Mouse (Mus musculus): ENCODE measurements around the gene Fbxw18.
"Not testable (repeated sequence)": the region's sequence is repeated elsewhere in the genome, so short reads cannot be mapped to it uniquely, and the experiment has no call there.

Fbxw18 gene

GRCm38 (mm10) chr9:109702600-109702999 is at the start of gene Fbxw18:
TSS of gene Fbxw18 (minus strand) at chr9:109702700.
- in situ Hi-C loops (cut with MboI; ENCODE audit: low pct_unique_long_range_greater_than_20kb in 1 of 2, low sequenced_read_pairs in 2 of 2, unreplicated experiment in 1 of 2) = not testable (repeated sequence)

DNA sequence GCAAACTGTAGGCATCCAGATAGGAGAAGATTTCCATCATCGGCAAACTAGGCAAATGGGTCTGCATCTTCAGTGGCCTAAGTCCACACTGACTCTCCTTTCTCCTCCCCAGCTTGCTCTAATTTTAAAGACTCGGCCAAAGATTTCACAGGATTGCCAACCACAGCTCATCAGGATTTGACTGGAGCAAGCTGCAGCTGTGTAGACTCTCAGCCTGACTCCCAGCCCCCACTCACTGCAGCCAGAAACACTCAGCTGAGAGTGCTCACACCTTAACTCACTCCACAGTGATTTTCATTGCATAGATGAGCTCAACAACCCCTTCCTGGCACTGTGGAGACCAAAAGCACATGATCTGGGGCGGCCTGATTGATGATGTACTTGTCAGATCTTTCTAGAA is 43.5 kb upstream of the Fbxw18 start, which contains the start of gene Fbxw26:
Fbxw26 (minus strand) TSS at position 101 of the 400 bp plus-strand sequence.
- in situ Hi-C loops (cut with MboI; ENCODE audit: low pct_unique_long_range_greater_than_20kb in 1 of 2, low sequenced_read_pairs in 2 of 2, unreplicated experiment in 1 of 2) = not testable (repeated sequence)

- in situ Hi-C loops (cut with MboI; ENCODE audit: low pct_unique_long_range_greater_than_20kb in 1 of 2, low sequenced_read_pairs in 2 of 2, unreplicated experiment in 1 of 2) = no loop called here
These were observed 17.2 kb downstream of the Fbxw18 start for GRCm38 (mm10) chr9:109685299-109685698.

DNA sequence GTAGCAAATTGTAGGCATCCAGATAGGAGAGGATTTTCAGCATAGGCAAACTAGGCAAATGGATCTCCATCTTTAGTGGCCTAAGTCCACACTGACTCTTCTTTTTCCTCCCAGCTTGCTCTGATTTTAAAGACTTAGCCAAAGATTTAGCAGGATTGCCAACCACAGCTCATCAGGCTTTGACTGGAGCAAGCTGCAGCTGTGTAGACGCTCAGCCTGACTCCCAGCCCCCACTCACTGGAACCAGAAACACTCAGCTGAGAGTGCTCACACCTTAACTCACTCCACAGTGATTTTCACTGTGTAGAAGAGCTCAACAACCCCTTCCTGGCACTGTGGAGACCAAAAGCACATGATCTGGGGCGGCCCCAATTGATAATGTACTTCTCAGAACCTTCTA is 37.9 kb downstream of the Fbxw18 start, which contains the start of gene Fbxw25:
Fbxw25 (minus strand) TSS at position 101 of the 400 bp plus-strand sequence.
- in situ Hi-C loops (cut with MboI; ENCODE audit: low pct_unique_long_range_greater_than_20kb in 1 of 2, low sequenced_read_pairs in 2 of 2, unreplicated experiment in 1 of 2) = not testable (repeated sequence)
